Mouse (Mus musculus): ENCODE results near the gene Inka2. TPM values are rescaled to one million over a fixed set of nuclear protein-coding genes. Genes with fewer than 3 reads are reported as not detected.

Gene Inka2
- polyA plus RNA-seq, 1 experiment from 2014 or later: 2.5 TPM

DNA sequence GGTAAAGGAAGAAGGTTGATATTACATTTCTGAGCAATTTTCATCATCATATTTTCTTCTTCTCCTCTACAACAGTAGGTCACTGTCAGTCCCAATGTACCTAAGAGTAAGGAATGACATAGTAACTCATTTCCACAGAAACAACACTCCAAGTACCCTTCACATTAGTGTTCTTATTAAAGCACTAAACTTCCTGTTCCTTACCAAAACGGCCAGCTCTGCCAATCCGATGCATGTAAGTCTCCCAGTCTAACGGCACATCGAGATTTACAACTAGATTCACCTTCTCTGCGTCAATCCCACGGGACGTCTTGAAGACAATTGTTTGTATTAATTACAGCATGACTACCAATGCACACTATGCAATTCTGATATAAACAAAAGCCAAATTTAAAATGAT lies 24.1 kb upstream of the Inka2 start:
- Histone ChIP-seq H3K9me3 (no peaks in the 10 kb centered on the region), H3K4me3 (no peak overlapping the region), H3K27ac (no peak overlapping the region), H3K36me3 (peaks cover 59% of the 10 kb centered on the region), H3K4me2 (replicated peaks) (no peak overlapping the region), H3K27me3 (no peaks in the 10 kb centered on the region), H3K4me1 (no peaks in the 10 kb centered on the region), H3K9ac (no peak overlapping the region)
- no peak for ATAC-seq (ENCODE audit: low FRiP score, low read depth)
- WGBS: 87% methylated on average over 7 of the region's 7 CpGs

DNA sequence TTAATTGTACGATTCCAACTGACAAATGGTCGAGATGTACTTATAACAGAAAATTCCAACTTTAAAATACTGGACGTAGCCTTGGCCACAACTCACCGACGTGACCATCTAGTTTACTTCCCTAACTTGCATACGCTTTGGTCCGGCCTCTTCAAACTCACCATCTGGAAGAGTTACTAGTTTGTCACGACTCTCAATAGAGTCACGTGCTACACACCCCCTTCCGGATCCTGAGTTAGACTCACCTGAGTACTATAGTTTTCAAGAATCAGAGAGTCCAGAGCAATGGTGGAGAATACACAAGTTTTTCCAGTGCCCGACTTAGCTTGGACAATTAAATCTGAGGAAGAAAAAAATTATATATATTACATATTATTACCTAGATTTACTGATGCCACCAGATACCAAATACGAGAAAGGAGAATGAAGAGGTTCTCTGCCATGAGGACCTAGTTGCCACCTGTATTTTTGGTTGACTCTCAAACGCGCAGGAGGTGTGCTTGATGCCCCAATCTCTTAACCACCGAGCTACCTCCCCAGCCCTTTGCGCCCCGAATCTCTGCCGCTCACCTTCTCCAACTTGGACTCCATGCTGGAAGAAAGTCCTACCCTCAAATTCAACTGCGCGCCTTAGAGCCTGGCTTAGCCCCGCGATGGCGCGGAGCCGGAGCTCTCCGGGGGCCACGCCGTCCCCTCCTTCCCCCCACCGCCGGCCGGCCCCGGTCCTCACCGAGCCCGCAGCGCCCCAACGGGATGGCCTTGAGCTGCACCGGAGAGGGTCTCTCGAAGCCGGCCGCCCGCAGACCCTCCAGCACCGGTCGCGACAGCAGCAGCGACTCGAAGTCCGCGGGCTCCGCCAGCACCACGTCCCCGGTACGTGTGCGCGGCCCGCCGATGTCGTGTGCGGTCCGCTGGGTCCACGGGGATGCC lies 17.7 kb upstream of the Inka2 start:
- 7% methylated on average over 60 of the region's 60 CpGs for WGBS
- Histone ChIP-seq H3K36me3 (peaks cover 26% of the 10 kb centered on the region), H3K9ac (peak overlapping the region; percentile 94), H3K27me3 (no peaks in the 10 kb centered on the region), H3K4me2 (replicated peaks) (peak overlapping the region; percentile 76), H3K4me3 (peak overlapping the region; percentile 97), H3K27ac (peak overlapping the region; percentile 61), H3K4me1 (peaks cover 11% of the 10 kb centered on the region), H3K9me3 (no peaks in the 10 kb centered on the region)
- ATAC-seq (ENCODE audit: low FRiP score, low read depth): no peak; the same call in 1 of the 2 replicates

GRCm38 (mm10) chr3:105687324-105688060 lies 16.9 kb upstream of the Inka2 start, which contains the start of gene Ddx20:
Gene Ddx20 (minus strand): TSS chr3:105687574.
- H3K9me3 ChIP-seq: no peaks in the 10 kb centered on the region
- H3K36me3 ChIP-seq: peaks cover 21% of the 10 kb centered on the region
- H3K9ac ChIP-seq: peak within 1 kb of the TSS; percentile 94
- peaks cover 11% of the 10 kb centered on the region for H3K4me1 ChIP-seq
- under 1% methylated on average over 68 of the region's 72 CpGs for WGBS
- H3K4me2 ChIP-seq (replicated peaks): peak within 1 kb of the TSS; percentile 76
- H3K4me3 ChIP-seq: peak within 1 kb of the TSS; percentile 97
- ATAC-seq (ENCODE audit: low FRiP score, low read depth): peak; percentile 97
- peak within 1 kb of the TSS; percentile 79 for H3K27ac ChIP-seq
- H3K27me3 ChIP-seq: peaks cover under 1% of the 10 kb centered on the region; the same call in 1 of the 2 replicates

- ATAC-seq (ENCODE audit: low FRiP score, low read depth): no peak
Observed at GRCm38 (mm10) chr3:105688536-105688935, 15.9 kb upstream of the Inka2 start.

GRCm38 (mm10) chr3:105693327-105694080 lies 10.9 kb upstream of the Inka2 start:
- no peaks in the 10 kb centered on the region for H3K9me3 ChIP-seq
- no peak for ATAC-seq (ENCODE audit: low FRiP score, low read depth)
- H3K4me1 ChIP-seq: 0 out of 2 replicates have a peak, but pooled peaks cover 7% of the 10 kb centered on the region
- H3K4me3 ChIP-seq: no peak overlapping the region
- H3K4me2 ChIP-seq (replicated peaks): no peak overlapping the region
- H3K36me3 ChIP-seq: no peaks in the 10 kb centered on the region
- H3K27me3 ChIP-seq: peaks cover 46% of the 10 kb centered on the region
- 73% methylated on average over 14 of the region's 14 CpGs for WGBS
- H3K27ac ChIP-seq: no peak overlapping the region
- no peak overlapping the region for H3K9ac ChIP-seq

More at GRCm38 (mm10) chr3:105688536-105688935, 15.9 kb upstream of the Inka2 start:
- H3K27ac ChIP-seq: no peak overlapping the region
- H3K9ac ChIP-seq: no peak overlapping the region
- no peak overlapping the region for H3K4me2 ChIP-seq (replicated peaks)
- H3K4me1 ChIP-seq: peaks cover 11% of the 10 kb centered on the region
- 88% methylated on average over 2 of the region's 2 CpGs for WGBS
- H3K36me3 ChIP-seq: peaks cover 11% of the 10 kb centered on the region
- H3K9me3 ChIP-seq: no peaks in the 10 kb centered on the region
- H3K4me3 ChIP-seq: no peak overlapping the region
- H3K27me3 ChIP-seq: peaks cover 11% of the 10 kb centered on the region

DNA sequence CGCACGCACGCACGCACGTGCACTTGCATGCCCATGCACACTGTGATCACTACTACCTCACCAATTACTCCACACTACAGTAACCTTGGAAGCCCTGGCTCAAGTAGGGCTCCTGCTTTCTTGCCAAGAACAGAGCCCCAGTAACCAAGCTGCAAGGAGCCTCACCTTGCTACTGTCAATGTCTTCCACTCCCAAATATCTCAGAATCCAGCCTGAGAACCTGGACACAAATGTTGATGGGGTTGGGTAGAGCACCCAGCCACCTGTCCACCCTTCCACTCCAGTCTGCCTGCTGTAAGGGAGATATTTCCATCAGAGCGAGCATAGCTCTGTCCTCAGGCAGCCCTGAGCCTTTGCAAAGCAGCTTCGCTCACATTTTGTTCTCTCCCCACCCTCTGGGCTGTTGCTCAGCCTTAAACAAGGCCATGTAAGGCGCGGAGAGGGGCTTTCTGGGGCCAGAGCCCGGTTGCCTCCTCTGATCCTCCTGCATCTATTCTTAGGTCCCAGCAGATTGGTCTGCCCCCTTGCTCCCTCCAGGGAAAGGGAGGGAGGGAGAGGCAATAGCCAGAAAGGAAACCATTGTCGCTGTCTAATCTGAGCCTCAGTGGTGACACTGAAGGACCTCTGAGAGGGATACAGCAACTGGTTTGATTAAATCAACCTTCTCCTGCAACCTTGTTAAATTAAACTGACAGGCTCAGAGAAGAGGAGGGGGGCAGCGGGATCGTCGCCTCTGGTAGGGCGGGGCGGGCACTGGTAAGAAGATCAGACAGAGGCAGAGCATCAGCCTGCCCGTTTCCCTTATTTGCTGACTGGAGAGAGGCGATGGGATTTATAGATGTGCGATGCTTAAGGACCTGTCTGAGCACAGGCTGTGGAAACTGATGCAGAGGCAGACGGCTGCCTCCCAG lies 8.7 kb upstream of the Inka2 start:
- Histone ChIP-seq H3K4me2 (replicated peaks) (peak overlapping the region; percentile 27; the same call in 1 of the 2 replicates), H3K27ac (no peak overlapping the region), H3K4me1 (0 out of 2 replicates have a peak, but pooled peaks cover 7% of the 10 kb centered on the region), H3K9ac (no peak overlapping the region; the same call in 1 of the 2 replicates), H3K27me3 (peaks cover 46% of the 10 kb centered on the region), H3K36me3 (no peaks in the 10 kb centered on the region), H3K4me3 (no peak overlapping the region), H3K9me3 (no peaks in the 10 kb centered on the region)
- 34% methylated on average over 20 of the region's 20 CpGs for WGBS
- 0 out of 2 replicates have a peak, but pooled peaks have one; percentile 24 for ATAC-seq (ENCODE audit: low FRiP score, low read depth)

GRCm38 (mm10) chr3:105696387-105697147 lies 7.8 kb upstream of the Inka2 start:
- H3K27me3 ChIP-seq: peaks cover 46% of the 10 kb centered on the region
- H3K9me3 ChIP-seq: no peaks in the 10 kb centered on the region
- WGBS: 68% methylated on average over 17 of the region's 17 CpGs
- no peak for ATAC-seq (ENCODE audit: low FRiP score, low read depth)
- H3K36me3 ChIP-seq: no peaks in the 10 kb centered on the region
- H3K27ac ChIP-seq: no peak overlapping the region
- no peak overlapping the region for H3K4me3 ChIP-seq
- H3K9ac ChIP-seq: no peak overlapping the region; the same call in 1 of the 2 replicates
- 0 out of 2 replicates have a peak, but pooled peaks cover 11% of the 10 kb centered on the region for H3K4me1 ChIP-seq
- H3K4me2 ChIP-seq (replicated peaks): peak overlapping the region; percentile 27; the same call in 1 of the 2 replicates

DNA sequence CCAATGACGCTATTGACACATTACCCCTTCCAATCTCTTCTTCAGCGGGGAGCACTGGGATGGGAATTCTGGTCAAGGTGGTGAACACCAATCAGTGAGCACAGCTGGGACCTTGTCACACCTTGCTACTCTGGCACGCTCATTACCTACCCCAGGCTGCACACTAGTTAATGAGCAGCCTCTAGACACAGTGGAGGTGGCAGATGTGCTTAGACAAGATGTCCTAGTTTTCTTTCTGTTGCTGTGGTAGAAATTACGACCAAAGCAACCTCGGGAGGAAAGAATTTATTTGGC lies 7.3 kb upstream of the Inka2 start:
- ATAC-seq (ENCODE audit: low FRiP score, low read depth): no peak
- Histone ChIP-seq H3K4me3 (no peak overlapping the region), H3K36me3 (no peaks in the 10 kb centered on the region), H3K4me1 (0 out of 2 replicates have a peak, but pooled peaks cover 11% of the 10 kb centered on the region), H3K4me2 (replicated peaks) (no peak overlapping the region), H3K9me3 (no peaks in the 10 kb centered on the region), H3K27ac (no peak overlapping the region), H3K27me3 (peaks cover 46% of the 10 kb centered on the region), H3K9ac (no peak overlapping the region)
- WGBS: 63% methylated on average over 5 of the region's 5 CpGs

DNA sequence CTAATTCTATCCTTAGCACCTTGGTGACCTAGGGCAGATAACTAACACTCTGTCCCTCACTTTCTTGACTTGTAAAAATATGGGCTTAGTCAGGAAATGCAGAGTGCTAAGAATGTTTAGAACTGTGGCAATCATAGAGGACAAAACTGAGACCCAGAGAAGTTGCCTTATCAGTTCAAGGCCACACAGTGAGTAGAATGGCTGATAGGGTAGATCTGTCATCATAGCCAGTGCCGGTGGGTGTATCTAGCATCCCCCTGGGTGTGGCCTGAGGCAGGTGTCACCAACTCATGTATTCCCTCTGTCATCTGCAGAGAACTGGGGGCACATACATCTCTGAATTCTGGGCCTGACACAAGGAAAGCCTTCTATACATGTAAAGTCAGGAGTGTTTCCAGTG lies 6.1 kb upstream of the Inka2 start:
- no peaks in the 10 kb centered on the region for H3K9me3 ChIP-seq
- H3K4me1 ChIP-seq: 0 out of 2 replicates have a peak, but pooled peaks cover 11% of the 10 kb centered on the region
- no peak overlapping the region for H3K27ac ChIP-seq
- H3K9ac ChIP-seq: no peak overlapping the region
- H3K36me3 ChIP-seq: no peaks in the 10 kb centered on the region
- no peak for ATAC-seq (ENCODE audit: low FRiP score, low read depth)
- H3K27me3 ChIP-seq: peaks cover 49% of the 10 kb centered on the region
- WGBS: 86% methylated on average over 1 of the region's 1 CpGs
- no peak overlapping the region for H3K4me2 ChIP-seq (replicated peaks)
- no peak overlapping the region for H3K4me3 ChIP-seq

- Histone ChIP-seq H3K36me3 (no peaks in the 10 kb centered on the region), H3K4me1 (peaks cover 15% of the 10 kb centered on the region; the same call in 1 of the 2 replicates), H3K4me2 (replicated peaks) (no peak overlapping the region), H3K27ac (no peak overlapping the region), H3K9me3 (no peaks in the 10 kb centered on the region), H3K9ac (no peak overlapping the region), H3K4me3 (no peak overlapping the region), H3K27me3 (peaks cover 47% of the 10 kb centered on the region)
- WGBS: 41% methylated on average over 3 of the region's 3 CpGs
- ATAC-seq (ENCODE audit: low FRiP score, low read depth): no peak
Observed at GRCm38 (mm10) chr3:105699241-105699933, 5.0 kb upstream of the Inka2 start.
